Mouse (Mus musculus): ENCODE data around the gene Creb3.

GRCm38 (mm10) chr4:43581381-43581780, 19.2 kb downstream of the Creb3 start:
- TF ChIP-seq CTCF (IDR thresholded peaks at IDR 0.05; ENCODE audit: low read depth), result no peak
- TF ChIP-seq EP300 (IDR thresholded peaks at IDR 0.05; ENCODE audit: low read depth), result no peak

Measured in liver, embryonic 14.5 days (tissue).